Mouse (Mus musculus) kidney, adult 2 months (tissue): Measurements from ENCODE around the gene Efcab7.

Source experiments
- CTCF ChIP-seq: fragments of 200-500 bp; conservative IDR thresholded peaks from 2 replicates; pipeline ENCODE4 v1.5.1; 2011; ENCODE audit warnings: low read depth, mild to moderate bottlenecking, control low read depth, low read length, moderate library complexity, mixed read lengths; ENCODE audit not compliant: insufficient read depth, insufficient read length
- POLR2A ChIP-seq: fragments of 200-500 bp; IDR thresholded peaks from one replicate; pipeline ENCODE4 v1.6.1; 2011; ENCODE audit warnings: low read depth, low read length, control low read depth

GRCm38 (mm10) chr4:99958084-99958815, 129.3 kb downstream of the Efcab7 start:
- TF ChIP-seq POLR2A (no peak), CTCF (no peak)
